Mouse (Mus musculus) liver, adult 2 months (tissue): ENCODE results near the gene Rbm38.

Experiments
- CTCF ChIP-seq: fragments of 200-500 bp; IDR thresholded peaks from 2 replicates; pipeline ENCODE4 v1.5.1; 2011; ENCODE audit warnings: low read depth, low read length, control low read depth
- POLR2A ChIP-seq: fragments of 200-500 bp; IDR thresholded peaks from 2 replicates; pipeline ENCODE4 v1.6.1; 2011; ENCODE audit warnings: low read length, control low read depth; ENCODE audit not compliant: insufficient read depth; ENCODE audit errors: extremely low read depth

- TF ChIP-seq POLR2A (no peak), CTCF (no peak)
Measured at GRCm38 (mm10) chr2:173061443-173062351, 41.4 kb downstream of the Rbm38 start.
